Mouse (Mus musculus): ENCODE data around the gene Scarb1. TPM values are rescaled to one million over a fixed set of nuclear protein-coding genes. Genes with fewer than 3 reads are reported as not detected.

Gene Scarb1
- polyA plus RNA-seq, 1 experiment from 2014 or later = 30.1 TPM

DNA sequence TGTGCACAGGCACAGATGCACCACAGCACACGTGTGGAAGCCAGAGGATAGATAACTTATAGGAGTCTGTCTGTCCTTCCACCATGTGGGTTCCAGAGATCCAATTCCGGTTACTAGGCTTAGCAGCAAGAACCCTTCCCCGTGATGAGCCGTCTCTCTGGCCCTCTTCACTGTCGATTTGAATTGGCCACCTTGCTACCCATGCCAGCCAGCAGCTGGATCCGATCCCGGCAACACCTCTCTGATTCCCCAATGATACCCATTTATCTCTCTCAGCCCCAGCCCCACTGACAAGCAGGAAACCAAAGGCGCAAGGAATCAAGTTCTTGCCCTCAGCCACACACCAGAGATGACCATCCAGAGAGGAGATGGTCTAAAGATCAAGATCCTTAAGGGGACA is 22.9 kb downstream of the Scarb1 start:
- Histone ChIP-seq H3K9ac (ENCODE audit: low read length) (no peak overlapping the region), H3K27me3 (ENCODE audit: control insufficient read depth, insufficient read depth, low read length) (no peaks in the 10 kb centered on the region)
- WGBS = 88% methylated on average over 8 of the region's 8 CpGs

DNA sequence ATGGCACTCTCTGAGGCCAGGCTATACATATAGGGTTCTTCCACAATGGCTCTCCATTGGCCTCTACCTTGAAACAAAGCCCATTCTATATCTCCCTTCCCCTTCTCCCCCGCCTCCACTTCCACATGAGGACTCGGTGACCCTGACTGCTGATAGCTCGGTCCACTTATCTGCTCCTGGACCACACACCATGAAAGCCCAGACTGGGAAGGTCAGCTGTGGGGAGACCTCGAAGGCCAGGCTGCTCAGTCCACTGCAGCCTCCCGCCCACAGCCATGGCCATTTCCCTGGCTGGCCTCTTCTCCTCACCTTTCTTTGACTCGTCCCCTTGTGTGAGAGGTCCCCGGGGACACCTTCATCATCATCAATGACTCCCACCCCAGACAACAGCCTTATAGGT is 23.6 kb downstream of the Scarb1 start:
- 72% methylated on average over 7 of the region's 7 CpGs for WGBS
- no peak overlapping the region for H3K9ac ChIP-seq (ENCODE audit: low read length)
- no peaks in the 10 kb centered on the region for H3K36me3 ChIP-seq (ENCODE audit: control insufficient read depth, insufficient read depth, low read length)
- H3K27ac ChIP-seq (replicated peaks) = no peak overlapping the region
- no peaks in the 10 kb centered on the region for H3K27me3 ChIP-seq (ENCODE audit: control insufficient read depth, insufficient read depth, low read length)
- no peak for TF ChIP-seq CTCF (IDR thresholded peaks at IDR 0.05; ENCODE audit: low read depth)
- no peak for TF ChIP-seq EP300 (optimal IDR thresholded peaks at IDR 0.05)
- DNase-seq (ENCODE audit: low spot score) = no peak
- H3K4me2 ChIP-seq (replicated peaks; ENCODE audit: low read depth) = no peak overlapping the region
- ATAC-seq (ENCODE audit: low FRiP score, low TSS enrichment) = no peak
- no peaks in the 10 kb centered on the region for H3K4me1 ChIP-seq (replicated peaks; ENCODE audit: control insufficient read depth, insufficient read depth)
- no peaks in the 10 kb centered on the region for H3K9me3 ChIP-seq (ENCODE audit: control insufficient read depth, low read length)
- no peak overlapping the region for H3K4me3 ChIP-seq (ENCODE audit: low read depth, low read length)

More for the DNA sequence above, 22.9 kb downstream of the Scarb1 start:
- DNase-seq (ENCODE audit: low spot score) (no peak), ATAC-seq (ENCODE audit: low FRiP score, low TSS enrichment) (no peak)
- Histone ChIP-seq H3K4me1 (replicated peaks; ENCODE audit: control insufficient read depth, insufficient read depth) (no peaks in the 10 kb centered on the region), H3K4me3 (ENCODE audit: low read depth, low read length) (no peak overlapping the region), H3K4me2 (replicated peaks; ENCODE audit: low read depth) (no peak overlapping the region), H3K9me3 (ENCODE audit: control insufficient read depth, low read length) (no peaks in the 10 kb centered on the region), H3K27ac (replicated peaks) (no peak overlapping the region), H3K36me3 (ENCODE audit: control insufficient read depth, insufficient read depth, low read length) (no peaks in the 10 kb centered on the region)
- no peak for TF ChIP-seq CTCF (IDR thresholded peaks at IDR 0.05; ENCODE audit: low read depth)
- TF ChIP-seq EP300 (optimal IDR thresholded peaks at IDR 0.05) = no peak

DNA sequence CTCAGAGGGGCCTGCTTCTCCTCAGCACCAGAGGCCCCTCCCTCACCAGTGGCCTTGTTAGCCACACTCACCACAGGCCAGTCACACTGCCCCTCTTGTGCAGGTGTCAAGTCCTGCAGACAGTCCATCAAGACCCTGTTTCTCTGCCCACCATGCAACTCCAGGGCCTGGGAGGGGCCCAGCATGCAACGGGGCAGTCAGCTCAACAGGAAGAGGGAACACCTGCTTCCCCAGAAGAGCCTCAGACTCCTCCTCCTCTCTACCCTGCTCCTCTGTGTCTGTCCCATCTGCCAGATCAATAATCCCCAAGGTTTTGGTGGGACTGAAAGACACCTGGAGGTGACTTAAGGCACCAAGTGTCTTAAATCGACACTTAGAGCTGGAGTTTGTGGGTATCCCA is 24.1 kb downstream of the Scarb1 start:
- Histone ChIP-seq H3K27ac (replicated peaks) (no peak overlapping the region), H3K4me2 (replicated peaks; ENCODE audit: low read depth) (no peak overlapping the region), H3K4me1 (replicated peaks; ENCODE audit: control insufficient read depth, insufficient read depth) (no peaks in the 10 kb centered on the region), H3K4me3 (ENCODE audit: low read depth, low read length) (no peak overlapping the region), H3K36me3 (ENCODE audit: control insufficient read depth, insufficient read depth, low read length) (no peaks in the 10 kb centered on the region), H3K27me3 (ENCODE audit: control insufficient read depth, insufficient read depth, low read length) (no peaks in the 10 kb centered on the region), H3K9ac (ENCODE audit: low read length) (no peak overlapping the region), H3K9me3 (ENCODE audit: control insufficient read depth, low read length) (no peaks in the 10 kb centered on the region)
- TF ChIP-seq CTCF (IDR thresholded peaks at IDR 0.05; ENCODE audit: low read depth) (no peak), EP300 (optimal IDR thresholded peaks at IDR 0.05) (no peak)
- ATAC-seq (ENCODE audit: low FRiP score, low TSS enrichment) = no peak
- WGBS = 73% methylated on average over 2 of the region's 2 CpGs
- DNase-seq (ENCODE audit: low spot score) = no peak

DNA sequence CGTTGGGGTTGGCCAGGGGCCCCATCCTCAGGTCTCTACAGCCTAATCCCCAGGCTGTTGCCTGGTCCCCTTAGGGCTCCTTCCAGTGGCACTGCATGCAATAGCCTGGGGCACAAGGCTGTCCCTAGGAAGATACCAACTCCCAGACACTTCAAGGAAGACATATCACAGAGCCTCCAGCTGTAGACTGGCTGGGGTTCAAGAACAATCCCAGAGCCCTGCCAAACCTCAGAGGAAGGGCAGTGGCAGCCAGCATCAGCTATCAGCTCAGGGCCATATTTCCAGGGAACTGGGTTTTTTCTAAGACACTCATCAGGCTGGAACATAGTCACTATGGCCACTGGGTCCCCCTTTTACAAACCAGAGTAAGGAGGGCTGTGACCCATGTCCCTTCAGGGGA is 25.8 kb downstream of the Scarb1 start:
- no peak overlapping the region for H3K9ac ChIP-seq (ENCODE audit: low read length)
- H3K9me3 ChIP-seq (ENCODE audit: control insufficient read depth, low read length) = no peaks in the 10 kb centered on the region
- TF ChIP-seq EP300 (optimal IDR thresholded peaks at IDR 0.05) = no peak
- TF ChIP-seq CTCF (IDR thresholded peaks at IDR 0.05; ENCODE audit: low read depth) = no peak
- H3K4me2 ChIP-seq (replicated peaks; ENCODE audit: low read depth) = no peak overlapping the region
- H3K4me1 ChIP-seq (replicated peaks; ENCODE audit: control insufficient read depth, insufficient read depth) = no peaks in the 10 kb centered on the region
- H3K4me3 ChIP-seq (ENCODE audit: low read depth, low read length) = no peak overlapping the region
- no peaks in the 10 kb centered on the region for H3K36me3 ChIP-seq (ENCODE audit: control insufficient read depth, insufficient read depth, low read length)
- no peak overlapping the region for H3K27ac ChIP-seq (replicated peaks)
- ATAC-seq (ENCODE audit: low FRiP score, low TSS enrichment) (no peak), DNase-seq (ENCODE audit: low spot score) (no peak)
- 85% methylated on average over 1 of the region's 1 CpGs for WGBS
- no peaks in the 10 kb centered on the region for H3K27me3 ChIP-seq (ENCODE audit: control insufficient read depth, insufficient read depth, low read length)

DNA sequence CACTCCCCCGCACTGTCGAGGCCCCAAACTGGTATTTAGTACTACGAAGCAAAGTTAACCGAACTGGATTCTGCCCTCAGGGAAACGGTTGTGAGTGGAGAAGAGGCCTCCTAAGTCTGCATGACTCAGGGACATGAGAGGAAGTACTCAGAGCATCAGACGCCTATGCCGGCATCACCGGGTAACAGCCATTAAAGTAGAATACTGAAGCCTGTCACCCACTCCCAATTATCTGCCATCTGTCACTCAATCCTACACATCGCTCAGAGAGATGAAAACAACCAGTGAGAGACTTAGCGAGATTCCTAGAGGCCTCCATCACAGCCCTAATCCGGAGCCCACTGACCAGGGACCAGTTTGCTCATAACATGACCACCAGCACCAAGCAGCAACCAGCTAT is 26.9 kb downstream of the Scarb1 start:
- Histone ChIP-seq H3K9ac (ENCODE audit: low read length) (no peak overlapping the region), H3K4me2 (replicated peaks; ENCODE audit: low read depth) (no peak overlapping the region), H3K36me3 (ENCODE audit: control insufficient read depth, insufficient read depth, low read length) (no peaks in the 10 kb centered on the region), H3K4me1 (replicated peaks; ENCODE audit: control insufficient read depth, insufficient read depth) (no peaks in the 10 kb centered on the region), H3K9me3 (ENCODE audit: control insufficient read depth, low read length) (no peaks in the 10 kb centered on the region), H3K27me3 (ENCODE audit: control insufficient read depth, insufficient read depth, low read length) (no peaks in the 10 kb centered on the region), H3K27ac (replicated peaks) (no peak overlapping the region), H3K4me3 (ENCODE audit: low read depth, low read length) (no peak overlapping the region)
- DNase-seq (ENCODE audit: low spot score) (no peak), ATAC-seq (ENCODE audit: low FRiP score, low TSS enrichment) (no peak)
- WGBS = 83% methylated on average over 11 of the region's 11 CpGs
- TF ChIP-seq EP300 (optimal IDR thresholded peaks at IDR 0.05) = no peak
- no peak for TF ChIP-seq CTCF (IDR thresholded peaks at IDR 0.05; ENCODE audit: low read depth)

DNA sequence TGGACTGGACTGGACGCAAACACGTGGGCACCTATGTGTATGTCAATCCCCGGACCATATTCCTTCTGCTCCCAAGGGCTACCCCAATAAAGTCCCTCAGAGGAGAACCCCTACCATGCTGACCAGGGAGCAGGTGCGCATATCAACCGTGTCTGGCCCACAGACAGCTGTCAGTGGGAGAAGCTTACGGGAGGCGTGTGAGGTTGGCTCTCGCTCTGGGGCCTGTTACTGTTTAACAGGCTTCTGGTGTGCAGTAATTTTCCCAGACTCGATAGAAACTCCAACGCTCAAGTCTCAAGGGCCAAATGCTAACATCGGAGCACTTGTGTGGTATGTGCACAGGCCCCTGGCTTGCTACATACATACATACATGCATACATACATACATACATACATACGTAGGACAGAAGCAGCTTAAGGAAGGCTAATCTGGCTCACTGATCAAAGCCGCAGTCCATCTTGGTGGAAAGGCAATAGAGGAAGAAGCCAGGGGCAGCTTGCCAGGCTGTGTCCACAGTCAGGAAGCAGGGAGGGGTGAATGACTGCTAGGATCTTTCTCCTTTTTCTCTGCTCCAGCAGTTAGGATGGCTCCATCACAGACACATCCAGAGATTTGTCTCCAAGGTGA is 27.8 kb downstream of the Scarb1 start:
- no peak overlapping the region for H3K9ac ChIP-seq (ENCODE audit: low read length)
- ATAC-seq (ENCODE audit: low FRiP score, low TSS enrichment) = no peak

More for the DNA sequence above, 27.8 kb downstream of the Scarb1 start:
- H3K27ac ChIP-seq (replicated peaks) = no peak overlapping the region
- H3K4me1 ChIP-seq (replicated peaks; ENCODE audit: control insufficient read depth, insufficient read depth) = no peaks in the 10 kb centered on the region
- no peaks in the 10 kb centered on the region for H3K27me3 ChIP-seq (ENCODE audit: control insufficient read depth, insufficient read depth, low read length)
- H3K36me3 ChIP-seq (ENCODE audit: control insufficient read depth, insufficient read depth, low read length) = no peaks in the 10 kb centered on the region
- H3K4me3 ChIP-seq (ENCODE audit: low read depth, low read length) = no peak overlapping the region
- H3K4me2 ChIP-seq (replicated peaks; ENCODE audit: low read depth) = no peak overlapping the region
- no peaks in the 10 kb centered on the region for H3K9me3 ChIP-seq (ENCODE audit: control insufficient read depth, low read length)
- TF ChIP-seq EP300 (optimal IDR thresholded peaks at IDR 0.05) (no peak), CTCF (IDR thresholded peaks at IDR 0.05; ENCODE audit: low read depth) (no peak)
- 74% methylated on average over 13 of the region's 13 CpGs for WGBS
- no peak for DNase-seq (ENCODE audit: low spot score)
